Mouse (Mus musculus): Measurements from ENCODE around the gene Orc1. TPM values are rescaled to one million over a fixed set of nuclear protein-coding genes. Genes with fewer than 3 reads are reported as not detected.

Gene Orc1
- 1 to 10 TPM; 1.0 TPM for total RNA-seq (2021)
- long read RNA-seq, partial matches to known transcripts = 0 of 3 reads
- long read RNA-seq, other reads (novel, unspliced or antisense) = 3 of 3 reads

GRCm38 (mm10) chr4:108578840-108579742 lies at the start of gene Orc1, which contains the start of gene Prpf38a:
Gene Orc1 (plus strand): TSS chr4:108579423.
Gene Prpf38a (minus strand): TSS chr4:108579336.
- DNase-seq (ENCODE audit: low spot score in 2 of 2) = peak; percentile 96

- no peak for DNase-seq (ENCODE audit: low spot score in 2 of 2)
Measured at GRCm38 (mm10) chr4:108539701-108540100, 39.5 kb upstream of the Orc1 start.

DNA sequence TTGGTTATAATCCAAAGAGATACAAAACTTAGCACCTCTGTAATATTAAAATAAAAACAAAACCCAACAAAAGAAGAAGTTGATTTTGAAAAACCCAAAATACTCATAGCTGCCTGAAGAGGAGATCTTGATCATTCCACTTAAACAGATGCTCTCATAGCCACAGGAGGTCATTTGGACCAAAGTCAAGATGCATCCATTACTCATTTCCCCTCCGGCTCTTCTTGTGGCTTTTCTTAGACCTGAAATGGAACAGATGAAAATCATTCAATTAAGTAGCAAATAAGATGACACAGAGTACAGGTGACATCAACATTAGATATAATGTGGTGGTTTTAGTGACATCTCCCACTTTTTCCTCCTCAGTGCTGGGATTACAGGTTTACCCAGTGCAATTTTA lies 14.2 kb upstream of the Orc1 start:
- DNase-seq (ENCODE audit: low spot score in 2 of 2) = no peak

DNA sequence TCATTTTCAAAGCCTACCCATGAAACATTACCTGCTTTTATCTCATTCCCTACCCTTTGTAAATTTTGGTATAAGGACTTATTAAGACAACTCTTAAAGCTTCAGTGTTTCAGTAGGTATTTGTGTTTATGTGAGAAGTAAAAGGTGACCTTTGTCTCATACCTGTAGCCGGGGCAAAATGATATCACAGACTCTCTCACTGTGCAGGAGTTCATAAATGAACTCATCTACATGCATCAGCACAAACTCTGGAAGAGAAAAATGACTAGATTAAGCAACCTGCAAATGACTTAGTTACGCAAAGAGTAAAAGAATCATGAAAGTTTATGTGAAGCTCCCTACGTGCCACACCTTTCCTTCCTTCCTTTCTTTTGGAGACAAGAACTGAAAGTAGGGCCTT lies 6.6 kb upstream of the Orc1 start:
- DNase-seq (ENCODE audit: low spot score in 2 of 2) = no peak

DNA sequence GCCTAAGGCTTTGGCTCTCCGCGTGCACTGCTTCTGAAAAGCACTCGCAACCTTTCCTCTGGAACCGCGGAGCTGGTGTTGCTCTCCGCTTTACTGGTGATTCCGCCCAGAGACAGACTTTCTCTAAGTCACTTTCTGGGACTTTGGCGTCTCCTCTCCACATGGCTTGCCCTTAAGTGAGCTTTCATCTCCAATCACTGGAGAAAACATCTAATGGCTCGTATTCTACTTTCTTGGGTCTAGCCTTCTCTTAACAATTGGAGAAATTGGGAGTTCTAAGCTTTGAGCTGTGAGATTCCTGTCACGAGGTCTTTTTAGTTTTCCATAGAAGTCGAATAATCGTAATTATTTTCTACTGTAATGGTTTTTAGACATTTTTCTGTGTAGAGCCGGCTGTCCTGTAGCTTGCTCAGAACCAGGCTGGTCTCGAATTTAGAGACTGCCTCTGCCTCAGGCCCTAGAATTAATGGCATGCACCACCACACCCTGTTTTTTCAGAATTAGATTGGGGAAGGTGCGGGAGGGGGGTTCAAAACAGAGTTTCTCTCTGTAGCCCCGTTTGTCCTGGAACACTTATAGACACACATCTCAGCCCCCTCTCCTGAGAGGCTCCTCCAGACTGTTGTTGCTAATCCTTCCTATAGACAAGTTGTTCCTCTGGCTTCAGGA lies 654 bp downstream of the Orc1 start:
- no peak for DNase-seq (ENCODE audit: low spot score in 2 of 2)

DNA sequence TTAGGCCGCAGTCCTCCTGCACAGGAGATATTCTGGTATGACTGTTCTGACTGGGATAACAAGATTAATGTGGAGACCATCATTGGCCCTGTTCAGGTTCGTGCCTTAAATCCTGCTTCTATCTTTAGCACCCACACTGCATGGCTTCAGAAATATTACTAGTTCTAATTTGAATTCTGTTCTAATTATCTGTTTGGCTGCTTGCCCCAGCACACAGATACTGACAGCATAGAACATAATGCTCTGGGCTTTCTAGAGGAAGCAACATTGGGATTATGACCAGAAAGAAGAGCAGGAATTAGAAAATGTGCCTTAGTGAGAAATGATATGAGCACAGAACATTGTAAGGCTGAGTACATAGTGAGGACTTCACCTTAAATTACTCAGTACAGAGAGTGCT lies 14.2 kb downstream of the Orc1 start:
- no peak for DNase-seq (ENCODE audit: low spot score in 2 of 2)

DNA sequence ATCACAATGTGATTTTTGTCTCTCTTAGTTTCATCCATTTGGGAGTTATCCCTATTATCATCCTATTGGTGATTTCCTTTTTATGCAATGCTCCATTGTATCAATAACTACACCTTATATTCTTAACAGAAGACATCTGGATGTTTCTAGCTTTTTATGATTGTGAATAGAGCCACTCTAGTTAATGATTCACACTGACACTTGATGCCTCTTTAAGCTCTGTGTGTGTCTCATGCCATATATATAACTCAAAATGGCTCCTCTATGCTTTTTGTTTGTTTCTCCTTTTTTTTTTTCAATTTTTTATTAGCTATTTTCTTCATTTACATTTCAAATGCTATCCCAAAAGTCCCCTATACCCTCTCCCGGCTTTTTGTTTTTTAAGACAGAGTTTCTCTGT lies 16.6 kb downstream of the Orc1 start:
- DNase-seq (ENCODE audit: low spot score in 2 of 2) = no peak

DNA sequence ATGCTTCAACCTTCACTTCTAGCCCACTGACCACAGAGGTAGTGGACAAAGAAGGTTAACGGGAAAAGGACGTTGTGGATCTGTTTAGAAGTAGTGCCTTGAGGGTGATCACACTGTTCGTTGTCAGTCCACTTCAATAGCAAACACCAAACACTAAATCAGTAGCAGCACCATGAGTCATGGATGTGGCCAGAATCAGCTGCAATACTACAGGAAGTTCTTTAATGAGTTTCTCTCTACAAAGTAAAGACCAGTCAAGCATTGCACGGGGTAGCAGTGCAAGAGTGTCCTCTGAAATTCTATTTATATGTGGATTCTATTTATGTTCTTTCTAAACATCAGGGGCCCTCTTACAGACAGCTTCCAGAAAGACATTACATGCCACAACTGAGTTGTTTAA lies 19.1 kb downstream of the Orc1 start:
- no peak for DNase-seq (ENCODE audit: low spot score in 2 of 2)

DNA sequence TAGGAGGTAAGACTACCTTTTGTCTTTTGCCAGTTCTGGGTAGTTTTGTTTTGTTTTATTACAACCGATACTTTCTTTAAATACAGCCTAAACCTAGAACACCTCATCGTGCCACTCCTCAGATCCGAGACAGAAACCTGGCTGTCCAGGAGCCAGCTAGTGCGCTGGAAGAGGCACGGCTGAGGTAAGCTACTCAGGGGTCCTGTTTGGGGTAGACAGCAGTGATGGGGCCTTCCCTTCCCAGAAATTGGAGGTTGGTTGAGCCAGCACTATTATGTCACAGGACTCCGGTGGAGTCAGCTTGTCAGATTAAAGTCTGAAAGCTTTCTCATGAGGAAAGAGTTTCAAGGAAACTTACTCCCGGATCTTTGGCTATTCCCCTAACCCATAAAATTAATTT lies 22.6 kb downstream of the Orc1 start:
- DNase-seq (ENCODE audit: low spot score in 2 of 2) = no peak

GRCm38 (mm10) chr4:108608651-108609050 lies 29.4 kb downstream of the Orc1 start:
- no peak for DNase-seq (ENCODE audit: low spot score in 2 of 2)

DNA sequence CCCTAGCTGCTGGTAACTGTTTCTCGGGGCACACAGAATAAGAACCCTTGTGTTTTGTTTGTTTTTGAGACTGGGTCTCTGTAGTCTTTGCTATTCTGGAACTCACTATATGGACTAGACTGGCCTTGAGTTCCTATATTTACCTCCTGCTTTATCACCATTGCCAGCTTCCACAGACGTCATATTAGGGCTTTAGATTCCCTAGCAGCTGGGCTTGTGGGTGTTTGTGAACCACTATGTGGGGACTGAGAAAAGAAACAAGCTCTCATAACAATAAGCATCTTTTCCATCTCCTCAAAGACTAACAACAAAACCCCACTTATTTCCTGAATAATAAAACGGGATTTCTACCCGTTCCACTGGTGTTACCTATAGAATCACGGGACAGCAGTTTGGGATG lies 31.7 kb downstream of the Orc1 start:
- DNase-seq (ENCODE audit: low spot score in 2 of 2) = no peak

DNA sequence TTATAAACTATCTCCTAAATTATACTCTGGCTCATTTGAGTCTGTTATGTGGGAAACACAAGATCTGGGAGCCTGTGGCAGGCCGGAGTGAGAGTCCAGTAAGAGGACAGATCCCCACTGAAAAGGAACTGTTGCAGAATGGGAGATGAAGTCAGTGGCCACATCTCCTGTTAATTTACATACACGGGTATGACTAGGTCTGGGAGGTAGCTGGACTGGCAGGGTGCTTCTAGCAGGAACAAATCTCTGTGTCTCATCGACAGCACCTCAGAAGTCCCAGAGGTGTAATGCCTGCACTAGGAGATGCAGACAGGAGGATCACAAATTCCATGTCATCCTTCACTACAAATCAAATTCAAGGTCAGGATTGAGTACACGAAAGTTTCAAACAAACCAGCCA lies 39.4 kb downstream of the Orc1 start:
- no peak for DNase-seq (ENCODE audit: low spot score in 2 of 2)

DNA sequence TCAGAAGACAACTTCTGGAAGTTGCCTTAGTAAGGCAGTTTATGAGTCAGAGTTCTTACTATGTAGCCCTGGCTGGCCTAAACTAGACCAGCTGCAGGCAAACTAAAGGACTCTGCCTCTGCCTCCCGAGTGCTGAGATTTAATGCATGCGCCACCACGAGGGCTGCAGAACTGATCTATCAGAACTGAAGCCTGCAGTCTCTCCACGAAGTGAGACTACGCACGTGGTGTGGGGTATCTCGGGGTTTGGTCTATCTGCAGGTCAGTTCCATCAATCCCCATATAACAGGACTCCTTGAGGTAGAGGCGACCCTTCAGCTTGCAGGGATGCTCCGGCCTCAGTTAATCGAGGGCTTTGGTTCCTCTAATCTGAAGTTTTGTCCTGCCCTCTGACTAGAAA lies 39.9 kb downstream of the Orc1 start:
- no peak for DNase-seq (ENCODE audit: low spot score in 2 of 2)

DNA sequence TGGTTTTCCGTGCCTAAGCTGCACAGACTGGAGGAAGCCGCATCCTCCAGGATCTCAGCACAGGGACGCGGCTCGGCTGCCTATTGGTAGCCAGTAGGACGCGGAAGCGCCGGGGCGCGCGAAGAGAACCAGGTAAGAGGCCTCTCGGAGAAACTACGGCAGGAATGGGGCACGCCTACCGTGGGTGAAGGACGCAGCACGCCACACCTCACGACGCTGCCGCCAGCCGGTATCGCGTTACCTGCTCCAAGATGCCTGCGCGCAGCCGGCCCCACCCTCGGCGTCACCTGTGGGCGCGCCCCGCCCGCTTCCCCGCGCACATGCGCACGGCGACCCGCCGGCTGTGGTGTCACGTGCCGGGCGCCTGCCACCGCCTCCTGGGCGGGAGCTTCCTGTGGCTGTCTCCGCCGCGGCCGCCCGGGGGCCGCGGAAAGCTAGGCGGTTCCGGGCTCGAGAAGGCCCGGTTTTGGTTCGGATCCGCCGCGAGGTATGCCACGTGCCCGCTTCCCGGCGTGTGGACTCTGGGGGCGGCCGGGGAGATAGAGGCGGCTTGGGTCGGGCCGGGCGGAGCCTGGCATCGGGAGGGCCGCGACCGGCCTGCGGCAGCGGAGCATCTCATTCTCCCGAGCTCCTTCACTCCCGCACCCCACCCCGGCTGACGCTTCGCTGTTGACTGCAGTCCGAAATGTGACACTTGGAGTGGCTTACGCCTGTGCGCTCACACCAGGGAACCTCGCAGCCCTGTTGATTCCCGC lies 40.5 kb downstream of the Orc1 start, which contains the start of gene Cc2d1b:
Gene Cc2d1b (plus strand): TSS at position 354 of the 755 bp plus-strand sequence.
- peak; percentile 82 to 88 for DNase-seq (ENCODE audit: low spot score in 2 of 2)

DNA sequence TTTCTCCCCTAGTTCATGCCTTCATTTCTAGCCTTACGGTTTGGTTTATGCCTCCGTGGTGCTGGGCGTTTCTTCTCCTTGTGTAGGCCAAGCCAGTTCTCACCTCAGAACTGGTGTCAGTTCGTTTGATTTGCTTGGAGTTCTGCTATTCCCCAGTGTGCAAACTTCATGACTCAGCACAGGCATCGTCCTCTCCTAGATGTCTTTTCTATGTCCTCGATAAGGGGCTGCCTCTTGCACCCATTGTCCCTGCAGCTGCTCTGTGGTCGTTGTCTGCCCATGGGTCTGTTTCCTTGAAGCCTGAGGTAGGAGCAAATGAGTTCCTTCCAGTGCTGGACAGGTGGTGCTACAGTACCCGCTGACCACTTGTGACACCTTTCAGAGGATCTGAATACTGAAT lies 41.3 kb downstream of the Orc1 start:
- DNase-seq (ENCODE audit: low spot score in 2 of 2) = no peak

- DNase-seq (ENCODE audit: low spot score in 2 of 2) = no peak
Measured at GRCm38 (mm10) chr4:108621504-108621903, 42.3 kb downstream of the Orc1 start.

GRCm38 (mm10) chr4:108627066-108627465 lies 47.8 kb downstream of the Orc1 start:
- no peak for DNase-seq (ENCODE audit: low spot score in 2 of 2)

GRCm38 (mm10) chr4:108629363-108629880 lies 50.2 kb downstream of the Orc1 start:
- no peak for DNase-seq (ENCODE audit: low spot score in 2 of 2)

DNA sequence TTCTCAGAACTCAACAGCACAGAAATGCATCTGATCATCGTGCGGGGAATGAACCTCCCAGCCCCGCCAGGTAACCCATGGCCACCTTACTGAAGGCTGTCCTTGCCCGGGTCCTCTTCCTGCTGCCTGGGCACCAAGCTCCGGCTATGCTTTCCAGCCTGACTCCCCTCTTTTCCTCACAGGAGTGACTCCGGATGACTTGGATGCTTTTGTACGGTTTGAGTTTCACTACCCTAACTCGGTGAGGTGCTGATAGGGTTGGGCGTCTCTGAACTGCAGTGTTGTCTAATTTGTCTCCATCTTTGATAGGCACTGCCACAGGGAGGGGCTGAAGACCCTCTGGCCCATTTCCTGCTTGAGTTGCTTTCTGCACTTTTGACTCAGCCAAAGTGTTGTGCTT lies 50.9 kb downstream of the Orc1 start:
- no peak for DNase-seq (ENCODE audit: low spot score in 2 of 2)

DNA sequence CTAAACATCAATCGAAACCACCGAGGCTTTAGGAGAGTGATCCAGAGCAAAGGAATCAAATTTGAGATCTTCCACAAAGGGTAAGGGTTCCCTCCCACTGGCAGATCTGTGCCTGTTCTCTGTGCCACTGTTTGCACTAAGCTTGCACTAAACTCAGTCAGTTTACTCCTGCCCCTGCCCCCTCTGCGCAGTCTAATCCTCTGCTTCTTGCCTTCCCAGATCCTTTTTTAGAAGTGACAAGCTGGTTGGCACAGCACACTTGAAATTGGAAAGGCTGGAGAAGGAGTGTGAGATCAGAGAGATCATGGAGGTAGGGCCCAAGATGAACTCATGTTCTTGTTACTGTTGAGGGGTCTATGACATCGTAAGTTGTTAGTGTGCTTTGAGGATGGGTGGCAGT lies 52.4 kb downstream of the Orc1 start:
- no peak for DNase-seq (ENCODE audit: low spot score in 2 of 2)

- DNase-seq (ENCODE audit: low spot score in 2 of 2) = no peak
Measured at GRCm38 (mm10) chr4:108633703-108634102, 54.5 kb downstream of the Orc1 start.

Measured in layer of hippocampus, postnatal 10 days (tissue).